In genomic region chr15:31148251-31149145, GRCm38 (mm10) we compare ENCODE assay signal across 22 mouse cellular contexts.
DNase-seq lines count a peak whose midpoint lies in the region; ATAC-seq lines count a peak whose summit lies in the region.
"Had no signal": no experiment of that assay in that cellular context is flagged by ENCODE, and none has a peak within 500 bp of the region (broad histone marks: within the 10 kb centered on the region; RNA-seq: fewer than 3 reads in every experiment).

No protein-coding gene starts in this region.

- H3K4me1 ChIP-seq in forebrain, embryonic 11.5 days (replicated peaks; ENCODE audit: control insufficient read depth, insufficient read depth, low read length): no peaks in the 10 kb centered on the region
- peaks cover 4% of the 10 kb centered on the region; the same call in 1 of the 2 replicates for H3K4me1 ChIP-seq in forebrain, embryonic 12.5 days
- peaks cover 10% of the 10 kb centered on the region for H3K4me1 ChIP-seq in forebrain, embryonic 16.5 days (replicated peaks; ENCODE audit: control insufficient read depth, insufficient read depth, low read length)
- H3K4me1 ChIP-seq: liver, embryonic 12.5 days; stomach, embryonic 15.5 days had no signal

- no peak overlapping the region for H3K4me3 ChIP-seq in forebrain, embryonic 11.5 days (ENCODE audit: low read depth, low read length)
- no peak overlapping the region for H3K4me3 ChIP-seq in forebrain, embryonic 12.5 days (replicated peaks)
- H3K4me3 ChIP-seq in forebrain, embryonic 16.5 days (replicated peaks; ENCODE audit: low read length): no peak overlapping the region
- H3K4me3 ChIP-seq: hindbrain, embryonic 13.5 days; liver, embryonic 12.5 days; stomach, embryonic 15.5 days had no signal

- WGBS in forebrain, embryonic 11.5 days: 85% methylated on average over 10 of the region's 10 CpGs
- 82% methylated on average over 10 of the region's 10 CpGs for WGBS in forebrain, embryonic 12.5 days
- WGBS in forebrain, embryonic 16.5 days: 45% methylated on average over 10 of the region's 10 CpGs

- no peak overlapping the region for H3K27ac ChIP-seq in forebrain, embryonic 11.5 days (ENCODE audit: low read depth, low read length)
- no peak overlapping the region for H3K27ac ChIP-seq in forebrain, embryonic 12.5 days
- peak overlapping the region; percentile 62 for H3K27ac ChIP-seq in forebrain, embryonic 16.5 days (ENCODE audit: low read length)
- H3K27ac ChIP-seq: hindbrain, embryonic 13.5 days; liver, embryonic 12.5 days; stomach, embryonic 15.5 days had no signal

- H3K9me3 ChIP-seq in forebrain, embryonic 11.5 days (ENCODE audit: control insufficient read depth, low read length): no peaks in the 10 kb centered on the region
- no peaks in the 10 kb centered on the region for H3K9me3 ChIP-seq in forebrain, embryonic 12.5 days
- no peaks in the 10 kb centered on the region for H3K9me3 ChIP-seq in forebrain, embryonic 16.5 days (ENCODE audit: control insufficient read depth, low read length)
- H3K9me3 ChIP-seq: hindbrain, embryonic 13.5 days; liver, embryonic 12.5 days; stomach, embryonic 15.5 days had no signal

- H3K9ac ChIP-seq in forebrain, embryonic 11.5 days (ENCODE audit: low read length): no peak overlapping the region
- H3K9ac ChIP-seq in forebrain, embryonic 12.5 days: no peak overlapping the region
- H3K9ac ChIP-seq in forebrain, embryonic 16.5 days (replicated peaks; ENCODE audit: low read depth, low read length): no peak overlapping the region
- H3K9ac ChIP-seq: hindbrain, embryonic 13.5 days; liver, embryonic 12.5 days; stomach, embryonic 15.5 days had no signal

- no peak overlapping the region for H3K4me2 ChIP-seq in forebrain, embryonic 11.5 days (ENCODE audit: low read depth, low read length, severe bottlenecking)
- H3K4me2 ChIP-seq in forebrain, embryonic 12.5 days: no peak overlapping the region
- no peak overlapping the region for H3K4me2 ChIP-seq in forebrain, embryonic 16.5 days (ENCODE audit: low read length)
- H3K4me2 ChIP-seq: hindbrain, embryonic 13.5 days; liver, embryonic 12.5 days; midbrain, embryonic 11.5 days; stomach, embryonic 15.5 days had no signal

- peak; percentile 16 for DNase-seq in forebrain, embryonic 11.5 days (ENCODE audit: low spot score)
- peak; percentile 57 for DNase-seq in cerebellum, adult 11-12 months
- peak; percentile 59 to 72 for DNase-seq in cerebellum, postnatal 10 days
- no peak for DNase-seq in urinary bladder, adult 18-20 months (ENCODE audit: low spot score in 2 of 2)
- no peak for DNase-seq in right cerebral cortex, postnatal 14 days
- DNase-seq: adrenal gland, postnatal 10 days; gastrocnemius, postnatal 36 days; heart, postnatal 36 days; kidney, adult 8-10 months; kidney, postnatal 10 days; lung, adult 18-20 months; lung, postnatal 10 days; right cerebral cortex, adult 18-20 months; thymus, adult 18-20 months; thymus, postnatal 4 days had no signal

- no peaks in the 10 kb centered on the region for H3K36me3 ChIP-seq in forebrain, embryonic 11.5 days (ENCODE audit: control insufficient read depth, insufficient read depth, low read length)
- H3K36me3 ChIP-seq in forebrain, embryonic 12.5 days (replicated peaks): no peaks in the 10 kb centered on the region
- no peaks in the 10 kb centered on the region for H3K36me3 ChIP-seq in forebrain, embryonic 16.5 days (ENCODE audit: control insufficient read depth, insufficient read depth)
- H3K36me3 ChIP-seq: hindbrain, embryonic 13.5 days; liver, embryonic 12.5 days; stomach, embryonic 15.5 days had no signal

- no peaks in the 10 kb centered on the region for H3K27me3 ChIP-seq in forebrain, embryonic 11.5 days (ENCODE audit: control insufficient read depth, insufficient read depth, low read length)
- H3K27me3 ChIP-seq in forebrain, embryonic 12.5 days: no peaks in the 10 kb centered on the region
- no peaks in the 10 kb centered on the region for H3K27me3 ChIP-seq in forebrain, embryonic 16.5 days (replicated peaks; ENCODE audit: control insufficient read depth, insufficient read depth, low read length)
- H3K27me3 ChIP-seq: hindbrain, embryonic 13.5 days; liver, embryonic 12.5 days; stomach, embryonic 15.5 days had no signal

- no peak for ATAC-seq in forebrain, embryonic 11.5 days (replicated peaks; ENCODE audit: low FRiP score)
- no peak for ATAC-seq in forebrain, embryonic 12.5 days (ENCODE audit: low FRiP score)
- peak; percentile 80 for ATAC-seq in forebrain, embryonic 16.5 days
- ATAC-seq in megakaryocyte, adult 5-6 weeks (ENCODE audit: poor library complexity, severe bottlenecking): no peak
- ATAC-seq: liver, embryonic 12.5 days had no signal

Comparison
In these comparisons a context has a peak if more than half of its experiments do, and no peak if none do; other contexts are left out.
1. DNase-seq: peak in forebrain, embryonic 11.5 days (single experiment), cerebellum, adult 11-12 months (single experiment) and cerebellum, postnatal 10 days (2 of 2); none in urinary bladder, adult 18-20 months (0 of 2) and right cerebral cortex, postnatal 14 days (single experiment).